ENCODE assay signal across 10 mouse cellular contexts in genomic region chr13:106894284-106894683, GRCm38 (mm10). TPM values are rescaled to one million over a fixed set of nuclear protein-coding genes. Genes with fewer than 3 reads are reported as not detected.
DNase-seq lines count a peak whose midpoint lies in the region; ATAC-seq and TF ChIP-seq lines count a peak whose summit lies in the region.
"Had no signal": no experiment of that assay in that cellular context is flagged by ENCODE, and none has a peak within 500 bp of the region (broad histone marks: within the 10 kb centered on the region; RNA-seq: fewer than 3 reads in every experiment).

No protein-coding gene starts in this region.

- intact Hi-C loops in heart, postnatal 36 days (cut with DNase I), result loop anchor here (10.0 kb wide), 1 partner anchor 179 kb away; no protein-coding TSS in a partner anchor

- no peak for TF ChIP-seq POLR2A in spleen, adult 2 months (IDR thresholded peaks at IDR 0.05; ENCODE audit: low read depth, low read length)

- ATAC-seq in common myeloid progenitor, adult 5-6 weeks (replicated peaks; ENCODE audit: low read depth, poor library complexity, severe bottlenecking), result peak; percentile 47; the same call in 1 of the 2 replicates

- no peaks in the 10 kb centered on the region for H3K4me1 ChIP-seq in spleen, adult 2 months (ENCODE audit: control insufficient read depth, insufficient read depth, insufficient read length)
- H3K4me1 ChIP-seq: embryonic facial prominence, embryonic 15.5 days; hindbrain, embryonic 10.5 days had no signal

- peak; percentile 7 for DNase-seq in gastrocnemius, adult 18-20 months (ENCODE audit: low spot score)
- DNase-seq in gastrocnemius, postnatal 4 days (ENCODE audit: low spot score in 2 of 2), result no peak
- no peak for DNase-seq in spleen, adult 2 months (ENCODE audit: low read depth in 1 of 2, low spot score in 2 of 2)
- DNase-seq in spleen, adult 12 weeks (ENCODE audit: low spot score), result no peak
- DNase-seq in naive thymus-derived CD4-positive, alpha-beta T cell, adult 2 months (ENCODE audit: low read depth), result peak; percentile 20
- DNase-seq in urinary bladder, adult 2 months (ENCODE audit: low spot score), result no peak
- no peak for DNase-seq in heart, postnatal 36 days

- peak; percentile 25; the same call in 1 of the 2 replicates for TF ChIP-seq CTCF in spleen, adult 2 months (IDR thresholded peaks at IDR 0.05; ENCODE audit: extremely low read depth, insufficient read depth, insufficient read length, insufficient replicate concordance)

- no peak overlapping the region for H3K4me3 ChIP-seq in spleen, adult 2 months (ENCODE audit: extremely low read depth, insufficient read depth, insufficient read length)
- H3K4me3 ChIP-seq: embryonic facial prominence, embryonic 15.5 days; hindbrain, embryonic 10.5 days had no signal

- H3K36me3 ChIP-seq in spleen, adult 2 months (ENCODE audit: control insufficient read depth, insufficient read depth, low read length), result peaks cover 6% of the 10 kb centered on the region; the same call in 1 of the 2 replicates

- 97% methylated on average over 2 of the region's 2 CpGs for WGBS in spleen, adult 2 months

- H3K27ac ChIP-seq in spleen, adult 2 months (ENCODE audit: insufficient read depth, low read length), result no peak overlapping the region
- H3K27ac ChIP-seq: embryonic facial prominence, embryonic 15.5 days; hindbrain, embryonic 10.5 days had no signal

- H3K27me3 ChIP-seq in spleen, adult 2 months (ENCODE audit: control insufficient read depth, insufficient read depth, low read length), result no peaks in the 10 kb centered on the region
- H3K27me3 ChIP-seq: embryonic facial prominence, embryonic 15.5 days had no signal

RNA-seq across cellular contexts. Expression of gene Ipo11, which starts 42.5 kb away (rescaled TPM):
- 10 to 100 TPM; 15.4 TPM for total RNA-seq in gastrocnemius, adult 18-20 months (2021)
- total RNA-seq in gastrocnemius, postnatal 4 days (2021), result 10 to 100 TPM; 25.6 to 28.0 TPM
- 12.6 and 13.3 TPM in 2 replicates for polyA plus RNA-seq in spleen, adult 2 months (2012; rRNA removed)
- 71.1 and 74.4 TPM in 2 replicates for total RNA-seq in common myeloid progenitor, adult 5-6 weeks (2017)
- polyA plus RNA-seq in urinary bladder, adult 2 months (2012; rRNA removed), result 14.4 and 15.7 TPM in 2 replicates
- total RNA-seq in heart, postnatal 36 days (2021), result 10 to 100 TPM; 20.7 to 26.8 TPM

RNA-seq across cellular contexts. Expression of gene Dimt1, which starts 52.6 kb away (rescaled TPM):
- 1 to 10 TPM; 6.6 TPM for total RNA-seq in gastrocnemius, adult 18-20 months (2021)
- 10 to 100 TPM; 11.5 to 12.7 TPM for total RNA-seq in gastrocnemius, postnatal 4 days (2021)
- polyA plus RNA-seq in spleen, adult 2 months (2012; rRNA removed), result 2.7 and 4.6 TPM in 2 replicates
- total RNA-seq in common myeloid progenitor, adult 5-6 weeks (2017), result 35.1 and 39.2 TPM in 2 replicates
- polyA plus RNA-seq in urinary bladder, adult 2 months (2012; rRNA removed), result 13.3 and 19.3 TPM in 2 replicates
- 1 to 10 TPM; 7.1 to 9.1 TPM for total RNA-seq in heart, postnatal 36 days (2021)

Comparison
In these comparisons a context has a peak if more than half of its experiments do, and no peak if none do; other contexts are left out.
1. DNase-seq: peak in gastrocnemius, adult 18-20 months (single experiment) and naive thymus-derived CD4-positive, alpha-beta T cell, adult 2 months (single experiment); none in gastrocnemius, postnatal 4 days (0 of 2), spleen, adult 2 months (0 of 2), spleen, adult 12 weeks (single experiment), urinary bladder, adult 2 months (single experiment) and heart, postnatal 36 days (0 of 2).